Mouse (Mus musculus) induced T-regulatory cell, adult 2 months (primary cell): ENCODE measurements at regions not wholly inside any gene's neighbourhood (a gene's known extent, or its start where the extent isn't known, plus 50 kb on each side); places are given as distances from the start of the nearest gene placed in this dataset.
"Not testable (repeated sequence)": the region's sequence is repeated elsewhere in the genome, so short reads cannot be mapped to it uniquely, and the experiment has no call there.

ENCODE experiments used
- DNase-seq: peaks from one replicate; pipeline ENCODE4 v3.0.0-alpha.2; 2012; ENCODE audit warnings: low read depth

GRCm38 (mm10) chr4:3497392-3497791 is 312.2 kb upstream of the Vmn1r3 start:
- DNase-seq, result not testable (repeated sequence)

- not testable (repeated sequence) for DNase-seq
These were observed 310.8 kb upstream of the Vmn1r3 start for GRCm38 (mm10) chr4:3495987-3496386.

GRCm38 (mm10) chr4:3494123-3494681 is 309.0 kb upstream of the Vmn1r3 start:
- not testable (repeated sequence) for DNase-seq

GRCm38 (mm10) chr4:3490901-3491300 is 305.7 kb upstream of the Vmn1r3 start:
- DNase-seq, result not testable (repeated sequence)

- DNase-seq, result no peak
These were observed 296.9 kb upstream of the Vmn1r3 start for GRCm38 (mm10) chr4:3482092-3482491.

GRCm38 (mm10) chr4:3456773-3457172 is 271.6 kb upstream of the Vmn1r3 start:
- no peak for DNase-seq

- DNase-seq, result not testable (repeated sequence)
These were observed 252.2 kb upstream of the Vmn1r3 start for GRCm38 (mm10) chr4:3437380-3437779.

GRCm38 (mm10) chr4:3427968-3428367 is 242.8 kb upstream of the Vmn1r3 start:
- DNase-seq, result no peak

GRCm38 (mm10) chr4:3419920-3420499 is 234.9 kb upstream of the Vmn1r3 start:
- peak; percentile 59 for DNase-seq

- no peak for DNase-seq
These were observed 231.5 kb upstream of the Vmn1r3 start for GRCm38 (mm10) chr4:3416670-3417069.

- not testable (repeated sequence) for DNase-seq
These were observed 229.4 kb upstream of the Vmn1r3 start for GRCm38 (mm10) chr4:3414442-3415022.

GRCm38 (mm10) chr4:3413493-3414441 is 228.6 kb upstream of the Vmn1r3 start:
- DNase-seq, result no peak

- peak; percentile 3 for DNase-seq
These were observed 227.2 kb upstream of the Vmn1r3 start for GRCm38 (mm10) chr4:3412323-3412722.

- not testable (repeated sequence) for DNase-seq
These were observed 217.7 kb upstream of the Vmn1r3 start for GRCm38 (mm10) chr4:3402856-3403255.

- not testable (repeated sequence) for DNase-seq
These were observed 216.6 kb upstream of the Vmn1r3 start for GRCm38 (mm10) chr4:3401766-3402165.

GRCm38 (mm10) chr4:3391579-3391978 is 206.4 kb upstream of the Vmn1r3 start:
- not testable (repeated sequence) for DNase-seq

GRCm38 (mm10) chr4:3373027-3373763 is 188.0 kb upstream of the Vmn1r3 start:
- not testable (repeated sequence) for DNase-seq

GRCm38 (mm10) chr4:3368021-3368420 is 182.9 kb upstream of the Vmn1r3 start:
- not testable (repeated sequence) for DNase-seq

- DNase-seq, result not testable (repeated sequence)
These were observed 158.3 kb upstream of the Vmn1r3 start for GRCm38 (mm10) chr4:3343443-3343842.

- DNase-seq, result not testable (repeated sequence)
These were observed 157.5 kb upstream of the Vmn1r3 start for GRCm38 (mm10) chr4:3342696-3343095.

GRCm38 (mm10) chr4:3342165-3342564 is 157.0 kb upstream of the Vmn1r3 start:
- DNase-seq, result not testable (repeated sequence)
